25 mouse cellular contexts compared by ENCODE assay signal in the genomic region with DNA sequence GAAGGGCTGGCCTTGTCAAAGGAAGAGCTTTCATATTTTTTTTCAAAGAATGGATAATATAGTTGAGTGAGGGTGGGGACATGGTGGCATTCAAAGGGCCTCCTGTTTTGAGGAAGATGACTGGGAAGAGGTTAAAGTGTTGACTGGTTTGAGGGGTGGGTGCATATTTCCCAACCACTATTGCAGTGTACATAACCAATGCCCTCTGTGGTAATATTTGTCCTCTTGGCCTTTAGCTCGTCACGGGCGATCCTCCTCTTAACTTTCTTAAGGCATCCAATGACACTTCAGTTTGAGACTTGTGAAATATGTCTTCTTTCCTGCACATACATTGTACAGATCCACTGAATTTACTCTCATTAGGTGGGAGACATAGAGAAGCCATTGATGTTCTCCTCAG.
DNase-seq lines count a peak whose midpoint lies in the region; ATAC-seq and TF ChIP-seq lines count a peak whose summit lies in the region.
"Had no signal": no experiment of that assay in that cellular context is flagged by ENCODE, and none has a peak within 500 bp of the region (broad histone marks: within the 10 kb centered on the region; RNA-seq: fewer than 3 reads in every experiment).

No protein-coding gene starts in this region.

- no peaks in the 10 kb centered on the region for H3K4me1 ChIP-seq in liver, adult 2 months (ENCODE audit: control insufficient read depth, insufficient read depth, low read length)
- H3K4me1 ChIP-seq in liver, postnatal 0 days (ENCODE audit: insufficient read depth): peaks cover 13% of the 10 kb centered on the region
- H3K4me1 ChIP-seq in liver, embryonic 12.5 days: no peaks in the 10 kb centered on the region
- no peaks in the 10 kb centered on the region for H3K4me1 ChIP-seq in intestine, embryonic 16.5 days (ENCODE audit: control insufficient read depth, insufficient read depth, low read length)
- H3K4me1 ChIP-seq: embryonic facial prominence, embryonic 10.5 days; embryonic facial prominence, embryonic 12.5 days; forebrain, embryonic 13.5 days; forebrain, embryonic 15.5 days had no signal

- no peaks in the 10 kb centered on the region for H3K79me2 ChIP-seq in liver, adult 2 months (ENCODE audit: control insufficient read depth, insufficient read depth, low read length)

- ATAC-seq in liver, postnatal 0 days: peak; percentile 48; the same call in 1 of the 2 replicates
- no peak for ATAC-seq in liver, embryonic 12.5 days
- peak; percentile 76 for ATAC-seq in megakaryocyte progenitor cell, adult 5-6 weeks (replicated peaks; ENCODE audit: poor library complexity)
- no peak for ATAC-seq in intestine, embryonic 16.5 days
- ATAC-seq: activated CD4-positive, CD25-positive, alpha-beta regulatory T cell, adult 4 months; CD4-positive, CD25-positive, alpha-beta regulatory T cell, adult 4 months; forebrain, embryonic 13.5 days; forebrain, embryonic 15.5 days; Patski had no signal

- 17% methylated on average over 3 of the region's 3 CpGs for WGBS in liver, adult 2 months
- WGBS in liver, postnatal 0 days (ENCODE audit: insufficient replicate concordance): 50% methylated on average over 3 of the region's 3 CpGs
- 66% methylated on average over 3 of the region's 3 CpGs for WGBS in liver, embryonic 12.5 days (ENCODE audit: insufficient replicate concordance)
- 90% methylated on average over 3 of the region's 3 CpGs for WGBS in intestine, embryonic 16.5 days

- no peaks in the 10 kb centered on the region for H3K27me3 ChIP-seq in liver, adult 2 months (ENCODE audit: control insufficient read depth, insufficient read depth, low read length)
- no peaks in the 10 kb centered on the region for H3K27me3 ChIP-seq in liver, postnatal 0 days (ENCODE audit: insufficient read depth, low read length)
- H3K27me3 ChIP-seq in liver, embryonic 12.5 days (replicated peaks): no peaks in the 10 kb centered on the region
- H3K27me3 ChIP-seq in intestine, embryonic 16.5 days (replicated peaks; ENCODE audit: control insufficient read depth, insufficient read depth, low read length): no peaks in the 10 kb centered on the region
- H3K27me3 ChIP-seq: CH12.LX; embryonic facial prominence, embryonic 12.5 days; forebrain, embryonic 13.5 days; forebrain, embryonic 15.5 days; Patski had no signal

- no peak for TF ChIP-seq POLR2A in liver, adult 2 months (IDR thresholded peaks at IDR 0.05; ENCODE audit: extremely low read depth, insufficient read depth, low read length)

- H3K4me2 ChIP-seq in liver, postnatal 0 days (ENCODE audit: low read depth, low read length): peak overlapping the region; percentile 32; the same call in 1 of the 2 replicates
- H3K4me2 ChIP-seq in liver, embryonic 12.5 days: no peak overlapping the region
- no peak overlapping the region for H3K4me2 ChIP-seq in intestine, embryonic 16.5 days (ENCODE audit: low read depth, low read length)
- H3K4me2 ChIP-seq: embryonic facial prominence, embryonic 12.5 days; forebrain, embryonic 13.5 days; forebrain, embryonic 15.5 days had no signal

- no peak for TF ChIP-seq CTCF in liver, adult 2 months (IDR thresholded peaks at IDR 0.05; ENCODE audit: low read depth, low read length)
- TF ChIP-seq CTCF in liver, postnatal 0 days (IDR thresholded peaks at IDR 0.05; ENCODE audit: low read depth): no peak

- DNase-seq in liver, adult 2 months (ENCODE audit: extremely low read depth, low read depth, low spot score): peak; percentile 54
- no peak for DNase-seq in liver
- DNase-seq in liver, postnatal 0 days: no peak
- no peak for DNase-seq in lung, postnatal 14 days
- DNase-seq: adrenal gland, adult 8-10 months; adrenal gland, postnatal 14 days; B cell, adult 2 months; cerebellum, adult 11 months; cerebellum, adult 18-20 months; cerebellum, adult 8-10 months; cerebellum, adult 9-11 months; cerebellum, postnatal 14 days; cerebellum, postnatal 36 days had no signal

- TF ChIP-seq EP300 in liver, postnatal 0 days (IDR thresholded peaks at IDR 0.05; ENCODE audit: low read depth): no peak

- H3K9me3 ChIP-seq in liver, postnatal 0 days (ENCODE audit: low read length): no peaks in the 10 kb centered on the region
- H3K9me3 ChIP-seq in liver, embryonic 12.5 days (replicated peaks): no peaks in the 10 kb centered on the region
- no peaks in the 10 kb centered on the region for H3K9me3 ChIP-seq in intestine, embryonic 16.5 days (ENCODE audit: control insufficient read depth, low read length)
- H3K9me3 ChIP-seq: embryonic facial prominence, embryonic 10.5 days; embryonic facial prominence, embryonic 12.5 days; forebrain, embryonic 13.5 days; forebrain, embryonic 15.5 days had no signal

- no peaks in the 10 kb centered on the region for H3K36me3 ChIP-seq in liver, adult 2 months (ENCODE audit: control insufficient read depth, insufficient read depth, low read length)
- no peaks in the 10 kb centered on the region for H3K36me3 ChIP-seq in liver, postnatal 0 days (replicated peaks; ENCODE audit: insufficient read depth, low read length)
- no peaks in the 10 kb centered on the region for H3K36me3 ChIP-seq in liver, embryonic 12.5 days
- no peaks in the 10 kb centered on the region for H3K36me3 ChIP-seq in intestine, embryonic 16.5 days (ENCODE audit: control insufficient read depth, insufficient read depth, low read length)
- H3K36me3 ChIP-seq: embryonic facial prominence, embryonic 10.5 days; embryonic facial prominence, embryonic 12.5 days; forebrain, embryonic 15.5 days; G1E had no signal

- H3K27ac ChIP-seq in liver, adult 2 months (replicated peaks; ENCODE audit: insufficient read depth, low read depth, low read length): no peak overlapping the region
- H3K27ac ChIP-seq in liver, postnatal 0 days (ENCODE audit: low read depth): no peak overlapping the region
- no peak overlapping the region for H3K27ac ChIP-seq in liver, embryonic 12.5 days
- no peak overlapping the region for H3K27ac ChIP-seq in intestine, embryonic 16.5 days (ENCODE audit: low read length)
- H3K27ac ChIP-seq: embryonic facial prominence, embryonic 10.5 days; embryonic facial prominence, embryonic 12.5 days; forebrain, embryonic 13.5 days; forebrain, embryonic 15.5 days had no signal

- H3K4me3 ChIP-seq in liver, adult 2 months (ENCODE audit: insufficient read depth, low read depth, low read length): no peak overlapping the region
- H3K4me3 ChIP-seq in liver, postnatal 0 days (ENCODE audit: low read depth, low read length): no peak overlapping the region
- H3K4me3 ChIP-seq in liver, embryonic 12.5 days: no peak overlapping the region
- H3K4me3 ChIP-seq in intestine, embryonic 16.5 days (ENCODE audit: low read length): no peak overlapping the region
- H3K4me3 ChIP-seq: embryonic facial prominence, embryonic 10.5 days; embryonic facial prominence, embryonic 12.5 days; forebrain, embryonic 13.5 days; forebrain, embryonic 15.5 days had no signal

- H3K9ac ChIP-seq in liver, adult 2 months (ENCODE audit: low read depth, low read length): no peak overlapping the region
- no peak overlapping the region for H3K9ac ChIP-seq in liver, postnatal 0 days (replicated peaks)
- no peak overlapping the region for H3K9ac ChIP-seq in liver, embryonic 12.5 days
- H3K9ac ChIP-seq in intestine, embryonic 16.5 days (ENCODE audit: low read depth, low read length): no peak overlapping the region
- H3K9ac ChIP-seq: embryonic facial prominence, embryonic 12.5 days; forebrain, embryonic 13.5 days; forebrain, embryonic 15.5 days had no signal

Comparison
In these comparisons a context has a peak if more than half of its experiments do, and no peak if none do; other contexts are left out.
1. ATAC-seq: peak in liver, postnatal 0 days (single experiment) and megakaryocyte progenitor cell, adult 5-6 weeks (single experiment); none in liver, embryonic 12.5 days (single experiment) and intestine, embryonic 16.5 days (single experiment).